In genomic region chr3:103612636-103613355, GRCm38 (mm10) we compare ENCODE assay signal across 12 mouse cellular contexts. TPM values are rescaled to one million over a fixed set of nuclear protein-coding genes. Genes with fewer than 3 reads are reported as not detected.
DNase-seq lines count a peak whose midpoint lies in the region; ATAC-seq lines count a peak whose summit lies in the region.
"Had no signal": no experiment of that assay in that cellular context is flagged by ENCODE, and none has a peak within 500 bp of the region (broad histone marks: within the 10 kb centered on the region; RNA-seq: fewer than 3 reads in every experiment).

No protein-coding gene starts in this region.

- H3K4me3 ChIP-seq in forebrain, embryonic 14.5 days (ENCODE audit: low read depth, low read length): no peak overlapping the region
- H3K4me3 ChIP-seq in forebrain, embryonic 15.5 days: no peak overlapping the region
- H3K4me3 ChIP-seq in intestine, embryonic 15.5 days (replicated peaks): no peak overlapping the region
- H3K4me3 ChIP-seq in midbrain, embryonic 14.5 days (replicated peaks; ENCODE audit: low read depth, low read length): no peak overlapping the region
- H3K4me3 ChIP-seq: liver, embryonic 15.5 days; stomach, embryonic 15.5 days had no signal

- H3K36me3 ChIP-seq in forebrain, embryonic 14.5 days (ENCODE audit: control insufficient read depth, insufficient read depth, low read length): no peaks in the 10 kb centered on the region
- H3K36me3 ChIP-seq in forebrain, embryonic 15.5 days: no peaks in the 10 kb centered on the region
- H3K36me3 ChIP-seq in intestine, embryonic 15.5 days: no peaks in the 10 kb centered on the region
- no peaks in the 10 kb centered on the region for H3K36me3 ChIP-seq in midbrain, embryonic 14.5 days (ENCODE audit: control insufficient read depth, insufficient read depth, low read length)
- H3K36me3 ChIP-seq: liver, embryonic 15.5 days; stomach, embryonic 15.5 days had no signal

- no peaks in the 10 kb centered on the region for H3K9me3 ChIP-seq in forebrain, embryonic 14.5 days (replicated peaks; ENCODE audit: control insufficient read depth, low read length)
- H3K9me3 ChIP-seq in forebrain, embryonic 15.5 days: no peaks in the 10 kb centered on the region
- no peaks in the 10 kb centered on the region for H3K9me3 ChIP-seq in intestine, embryonic 15.5 days
- H3K9me3 ChIP-seq in midbrain, embryonic 14.5 days (ENCODE audit: control insufficient read depth, low read length): no peaks in the 10 kb centered on the region
- H3K9me3 ChIP-seq: liver, embryonic 15.5 days; stomach, embryonic 15.5 days had no signal

- H3K4me2 ChIP-seq in forebrain, embryonic 14.5 days (ENCODE audit: low read length): no peak overlapping the region
- H3K4me2 ChIP-seq in forebrain, embryonic 15.5 days (replicated peaks): no peak overlapping the region
- H3K4me2 ChIP-seq in intestine, embryonic 15.5 days (replicated peaks): no peak overlapping the region
- no peak overlapping the region for H3K4me2 ChIP-seq in midbrain, embryonic 14.5 days (ENCODE audit: low read length)
- H3K4me2 ChIP-seq: liver, embryonic 15.5 days; stomach, embryonic 15.5 days had no signal

- H3K27me3 ChIP-seq in forebrain, embryonic 14.5 days (replicated peaks; ENCODE audit: control insufficient read depth, insufficient read depth, low read length): no peaks in the 10 kb centered on the region
- no peaks in the 10 kb centered on the region for H3K27me3 ChIP-seq in forebrain, embryonic 15.5 days
- H3K27me3 ChIP-seq in intestine, embryonic 15.5 days (replicated peaks): no peaks in the 10 kb centered on the region
- no peaks in the 10 kb centered on the region for H3K27me3 ChIP-seq in midbrain, embryonic 14.5 days (ENCODE audit: control insufficient read depth, insufficient read depth, low read length)
- H3K27me3 ChIP-seq: liver, embryonic 15.5 days; stomach, embryonic 15.5 days had no signal

- ATAC-seq in forebrain, embryonic 14.5 days: no peak
- ATAC-seq in forebrain, embryonic 15.5 days (replicated peaks): no peak
- no peak for ATAC-seq in intestine, embryonic 15.5 days
- no peak for ATAC-seq in midbrain, embryonic 14.5 days (ENCODE audit: low FRiP score, low TSS enrichment)

- no peak overlapping the region for H3K27ac ChIP-seq in forebrain, embryonic 14.5 days (ENCODE audit: low read depth, low read length)
- H3K27ac ChIP-seq in forebrain, embryonic 15.5 days (replicated peaks): no peak overlapping the region
- H3K27ac ChIP-seq in intestine, embryonic 15.5 days: no peak overlapping the region
- H3K27ac ChIP-seq in midbrain, embryonic 14.5 days (replicated peaks; ENCODE audit: low read depth, low read length): no peak overlapping the region
- H3K27ac ChIP-seq: liver, embryonic 15.5 days; stomach, embryonic 15.5 days had no signal

- H3K4me1 ChIP-seq in forebrain, embryonic 14.5 days (ENCODE audit: control insufficient read depth, insufficient read depth, low read length): no peaks in the 10 kb centered on the region
- H3K4me1 ChIP-seq in forebrain, embryonic 15.5 days: no peaks in the 10 kb centered on the region
- H3K4me1 ChIP-seq in intestine, embryonic 15.5 days (replicated peaks): no peaks in the 10 kb centered on the region
- no peaks in the 10 kb centered on the region for H3K4me1 ChIP-seq in midbrain, embryonic 14.5 days (ENCODE audit: control insufficient read depth, insufficient read depth, low read length)
- H3K4me1 ChIP-seq: liver, embryonic 15.5 days; stomach, embryonic 15.5 days had no signal

- peak; percentile 6 for DNase-seq in forebrain, embryonic 14.5 days (ENCODE audit: low spot score)
- peak; percentile 33 for DNase-seq in 3134 (ENCODE audit: extremely low read depth, insufficient read length, low spot score)
- peak; percentile 10 for DNase-seq in heart, postnatal 4 days
- DNase-seq in left cerebral cortex, postnatal 10 days (ENCODE audit: extremely low spot score in 1 of 2, low spot score in 2 of 2): peak; percentile 10 to 42
- DNase-seq in adrenal gland, postnatal 10 days: no peak
- DNase-seq in midbrain, embryonic 14.5 days: no peak

- 79% methylated on average over 9 of the region's 9 CpGs for WGBS in forebrain, embryonic 14.5 days
- WGBS in forebrain, embryonic 15.5 days: 74% methylated on average over 9 of the region's 9 CpGs
- 73% methylated on average over 9 of the region's 9 CpGs for WGBS in intestine, embryonic 15.5 days
- 80% methylated on average over 9 of the region's 9 CpGs for WGBS in midbrain, embryonic 14.5 days

- H3K9ac ChIP-seq in forebrain, embryonic 14.5 days (ENCODE audit: low read length): no peak overlapping the region
- H3K9ac ChIP-seq in forebrain, embryonic 15.5 days (replicated peaks): no peak overlapping the region
- no peak overlapping the region for H3K9ac ChIP-seq in intestine, embryonic 15.5 days
- no peak overlapping the region for H3K9ac ChIP-seq in midbrain, embryonic 14.5 days (replicated peaks; ENCODE audit: low read length)
- H3K9ac ChIP-seq: liver, embryonic 15.5 days; stomach, embryonic 15.5 days had no signal

- intact Hi-C loops in left cerebral cortex, postnatal 10 days (cut with DNase I): no loop called here

RNA-seq across cellular contexts. Expression of gene Atg4a-ps, which starts 33.1 kb away (rescaled TPM):
- 0.11 and 0.25 TPM in 2 replicates for polyA plus RNA-seq in forebrain, embryonic 14.5 days (2014; fragmentation: Nextera tagmentation; extraction: Ambion mirVana)
- 0.24 TPM in 1 of 2 replicates, not detected in the other for polyA plus RNA-seq in forebrain, embryonic 15.5 days (2015; fragmentation: Nextera tagmentation; extraction: Ambion mirVana)
- 1 to 10 TPM in 1 of 2 experiments, not detected in 1; 2.1 TPM for total RNA-seq in heart, postnatal 4 days (2021)
- 1 to 10 TPM in 1 of 2 experiments, not detected in 1; 2.3 TPM for total RNA-seq in left cerebral cortex, postnatal 10 days (2021)
- 0.14 TPM in 1 of 2 replicates, not detected in the other for polyA plus RNA-seq in intestine, embryonic 15.5 days (2015; fragmentation: Nextera tagmentation; extraction: Ambion mirVana)
- total RNA-seq in adrenal gland, postnatal 10 days (2021): 1 to 10 TPM in 1 of 2 experiments, under 1 TPM in 1; 0.39 to 2.0 TPM
- 0.20 TPM in 1 of 2 replicates, not detected in the other for polyA plus RNA-seq in midbrain, embryonic 14.5 days (2014; fragmentation: Nextera tagmentation; extraction: Ambion mirVana)
- polyA plus RNA-seq: forebrain, embryonic 11.5 days had no signal

RNA-seq across cellular contexts. Expression of gene Syt6, which starts 37.8 kb away (rescaled TPM):
- polyA plus RNA-seq in forebrain, embryonic 14.5 days (2014; fragmentation: Nextera tagmentation; extraction: Ambion mirVana): 12.6 and 19.3 TPM in 2 replicates
- polyA plus RNA-seq in forebrain, embryonic 15.5 days (2015; fragmentation: Nextera tagmentation; extraction: Ambion mirVana): 19.2 and 22.1 TPM in 2 replicates
- total RNA-seq in heart, postnatal 4 days (2021): not detected
- total RNA-seq in left cerebral cortex, postnatal 10 days (2021): 10 to 100 TPM; 19.0 to 20.3 TPM
- 1.1 and 1.5 TPM in 2 replicates for polyA plus RNA-seq in intestine, embryonic 15.5 days (2015; fragmentation: Nextera tagmentation; extraction: Ambion mirVana)
- under 1 TPM in 1 of 2 experiments, not detected in 1; 0.12 TPM for total RNA-seq in adrenal gland, postnatal 10 days (2021)
- polyA plus RNA-seq in midbrain, embryonic 14.5 days (2014; fragmentation: Nextera tagmentation; extraction: Ambion mirVana): 21.1 and 22.8 TPM in 2 replicates
- total RNA-seq: adrenal gland, adult 18-20 months had no signal

Comparison
In these comparisons a context has a peak if more than half of its experiments do, and no peak if none do; other contexts are left out.
1. DNase-seq: peak in forebrain, embryonic 14.5 days (single experiment), 3134 (single experiment), heart, postnatal 4 days (single experiment) and left cerebral cortex, postnatal 10 days (2 of 2); none in adrenal gland, postnatal 10 days (single experiment) and midbrain, embryonic 14.5 days (single experiment).